Mouse (Mus musculus): ENCODE data around the gene Krtap24-1. TPM values are rescaled to one million over a fixed set of nuclear protein-coding genes. Genes with fewer than 3 reads are reported as not detected.

The Krtap24-1 gene
- polyA plus RNA-seq, 1 experiment: 0.06 TPM

DNA sequence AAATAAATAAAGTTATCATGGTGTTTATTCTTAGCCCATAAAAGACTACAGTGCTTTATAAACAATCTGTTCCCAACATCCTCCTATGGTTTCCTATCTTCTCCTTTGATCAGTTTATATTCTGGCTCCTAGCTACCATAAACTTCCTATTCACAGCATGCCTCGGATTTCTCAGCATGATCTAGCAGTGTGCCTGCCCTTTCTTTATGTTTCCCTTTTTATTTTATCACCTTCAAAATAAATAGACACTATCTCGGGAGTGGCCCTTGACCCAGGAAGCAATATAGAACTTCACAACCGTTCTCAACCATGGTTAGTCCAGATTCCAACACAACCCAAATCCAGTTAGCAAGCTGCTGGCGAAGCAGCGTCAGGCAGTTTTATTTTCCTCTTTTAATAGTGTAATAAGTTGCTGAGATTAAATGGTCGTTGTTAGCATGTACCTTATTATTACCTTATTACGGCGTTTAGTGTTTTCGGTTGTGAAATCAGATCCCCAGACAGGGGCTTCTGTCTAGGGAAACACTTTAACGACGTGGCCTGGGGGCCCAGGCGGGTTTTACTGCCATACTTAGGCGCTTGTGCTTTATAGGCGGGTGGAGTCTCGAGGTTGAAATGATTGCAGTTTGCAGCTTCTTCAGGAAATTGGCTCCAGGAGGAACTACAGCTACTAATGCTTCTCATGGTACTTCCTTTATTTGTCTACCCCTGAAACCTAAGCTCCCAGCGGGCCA lies 12.4 kb downstream of the Krtap24-1 start:
- Histone ChIP-seq H3K36me3 (ENCODE audit: control insufficient read depth, insufficient read depth, low read length) (no peaks in the 10 kb centered on the region), H3K27me3 (ENCODE audit: control insufficient read depth, insufficient read depth, low read length) (no peaks in the 10 kb centered on the region), H3K27ac (ENCODE audit: control insufficient read depth, insufficient read depth, low read depth, low read length) (no peak overlapping the region), H3K4me3 (ENCODE audit: control insufficient read depth, low read depth, low read length) (no peak overlapping the region), H3K4me1 (ENCODE audit: control insufficient read depth, insufficient read depth, low read length) (peaks cover 2% of the 10 kb centered on the region)
- no peak for TF ChIP-seq CTCF (IDR thresholded peaks at IDR 0.05; ENCODE audit: control insufficient read depth, insufficient read depth, insufficient replicate concordance, low read depth, low read length)
- no peak for TF ChIP-seq POLR2A (IDR thresholded peaks at IDR 0.05; ENCODE audit: control insufficient read depth, low read depth, low read length)

DNA sequence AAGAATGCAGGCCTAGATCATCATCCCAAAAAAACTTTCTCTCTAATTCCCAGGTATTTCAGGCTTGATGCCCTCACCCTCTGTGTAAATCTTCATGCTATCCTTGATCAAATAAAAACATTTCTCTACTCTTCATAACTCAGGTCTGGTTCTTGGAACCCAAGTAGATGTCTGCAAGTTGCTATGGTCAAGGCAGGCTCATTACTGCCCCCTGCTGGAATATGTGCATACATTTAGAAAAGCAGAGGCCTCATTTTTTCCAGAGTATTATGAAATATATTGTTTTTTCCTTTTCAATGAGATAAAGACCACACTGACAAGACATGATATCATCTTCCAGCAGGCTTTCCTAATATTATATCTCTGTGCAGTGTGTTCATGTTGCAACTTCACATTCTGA lies 19.3 kb downstream of the Krtap24-1 start:
- Histone ChIP-seq H3K27me3 (ENCODE audit: control insufficient read depth, insufficient read depth, low read length) (no peaks in the 10 kb centered on the region), H3K4me1 (ENCODE audit: control insufficient read depth, insufficient read depth, low read length) (no peaks in the 10 kb centered on the region), H3K36me3 (ENCODE audit: control insufficient read depth, insufficient read depth, low read length) (no peaks in the 10 kb centered on the region), H3K27ac (ENCODE audit: control insufficient read depth, insufficient read depth, low read depth, low read length) (no peak overlapping the region), H3K4me3 (ENCODE audit: control insufficient read depth, low read depth, low read length) (no peak overlapping the region)
- no peak for TF ChIP-seq POLR2A (IDR thresholded peaks at IDR 0.05; ENCODE audit: control insufficient read depth, low read depth, low read length)
- TF ChIP-seq CTCF (IDR thresholded peaks at IDR 0.05; ENCODE audit: control insufficient read depth, insufficient read depth, insufficient replicate concordance, low read depth, low read length): no peak

DNA sequence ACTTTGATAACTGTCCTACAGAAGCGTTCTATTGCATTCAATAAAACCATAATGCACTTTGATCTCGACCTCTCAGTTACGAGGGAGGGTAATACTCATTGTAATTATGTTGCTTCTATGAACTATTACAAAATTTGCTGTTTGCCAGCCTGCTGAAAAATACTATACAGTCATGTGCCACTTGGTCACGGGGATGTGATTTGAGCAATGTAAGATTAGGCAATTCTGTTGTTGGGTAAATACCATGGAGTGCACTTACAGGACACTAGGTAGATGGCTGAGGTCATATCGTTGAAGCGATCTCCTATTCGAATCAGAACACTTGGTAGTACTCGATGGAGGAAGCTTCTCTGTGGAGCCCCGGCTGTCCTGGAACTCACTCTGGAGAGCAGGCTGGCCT lies 28.7 kb downstream of the Krtap24-1 start:
- H3K27me3 ChIP-seq (ENCODE audit: control insufficient read depth, insufficient read depth, low read length): no peaks in the 10 kb centered on the region
- H3K4me1 ChIP-seq (ENCODE audit: control insufficient read depth, insufficient read depth, low read length): no peaks in the 10 kb centered on the region
- TF ChIP-seq CTCF (IDR thresholded peaks at IDR 0.05; ENCODE audit: control insufficient read depth, insufficient read depth, insufficient replicate concordance, low read depth, low read length) (no peak), POLR2A (IDR thresholded peaks at IDR 0.05; ENCODE audit: control insufficient read depth, low read depth, low read length) (no peak)
- no peak overlapping the region for H3K27ac ChIP-seq (ENCODE audit: control insufficient read depth, insufficient read depth, low read depth, low read length)
- H3K4me3 ChIP-seq (ENCODE audit: control insufficient read depth, low read depth, low read length): no peak overlapping the region
- H3K36me3 ChIP-seq (ENCODE audit: control insufficient read depth, insufficient read depth, low read length): no peaks in the 10 kb centered on the region

DNA sequence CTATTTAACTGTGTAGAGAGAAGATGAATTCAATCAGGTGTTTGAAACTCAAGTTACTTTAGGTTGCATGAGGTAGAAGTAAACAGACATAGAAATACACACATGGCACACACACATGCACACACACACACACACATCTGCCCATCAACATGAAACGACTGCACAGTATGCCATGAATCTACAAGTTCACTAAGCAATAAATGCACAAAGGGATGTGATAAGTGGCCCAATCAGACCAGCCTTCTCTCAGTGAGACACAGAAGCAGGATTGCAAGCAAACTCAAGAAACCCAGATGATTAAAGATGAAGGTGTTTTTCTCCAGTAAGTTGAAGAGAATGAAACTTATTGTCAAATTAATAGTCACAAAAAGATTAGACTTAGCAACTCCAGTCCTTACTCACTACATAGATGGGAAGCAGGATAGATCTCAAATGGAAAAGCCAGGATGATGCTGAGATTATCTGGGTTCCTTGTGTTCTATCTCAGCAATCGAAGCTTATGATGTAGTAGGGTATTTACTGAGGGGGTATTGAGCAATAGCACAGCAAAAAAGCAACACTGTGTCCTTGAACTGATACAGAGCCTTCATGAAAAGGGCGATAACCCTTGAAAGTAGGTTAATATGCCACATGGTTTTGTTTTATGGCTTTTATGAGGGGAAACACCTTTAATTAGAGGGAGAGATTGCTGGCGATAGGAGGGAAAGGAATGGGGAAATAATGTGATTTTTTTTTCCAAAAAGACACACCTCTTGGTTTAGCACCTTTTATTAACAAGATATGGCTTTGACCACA lies 36.0 kb downstream of the Krtap24-1 start:
- no peak overlapping the region for H3K4me3 ChIP-seq (ENCODE audit: control insufficient read depth, low read depth, low read length)
- H3K4me1 ChIP-seq (ENCODE audit: control insufficient read depth, insufficient read depth, low read length): no peaks in the 10 kb centered on the region
- no peak overlapping the region for H3K27ac ChIP-seq (ENCODE audit: control insufficient read depth, insufficient read depth, low read depth, low read length)
- H3K36me3 ChIP-seq (ENCODE audit: control insufficient read depth, insufficient read depth, low read length): no peaks in the 10 kb centered on the region
- no peak for TF ChIP-seq CTCF (IDR thresholded peaks at IDR 0.05; ENCODE audit: control insufficient read depth, insufficient read depth, insufficient replicate concordance, low read depth, low read length)
- no peak for TF ChIP-seq POLR2A (IDR thresholded peaks at IDR 0.05; ENCODE audit: control insufficient read depth, low read depth, low read length)
- H3K27me3 ChIP-seq (ENCODE audit: control insufficient read depth, insufficient read depth, low read length): no peaks in the 10 kb centered on the region

DNA sequence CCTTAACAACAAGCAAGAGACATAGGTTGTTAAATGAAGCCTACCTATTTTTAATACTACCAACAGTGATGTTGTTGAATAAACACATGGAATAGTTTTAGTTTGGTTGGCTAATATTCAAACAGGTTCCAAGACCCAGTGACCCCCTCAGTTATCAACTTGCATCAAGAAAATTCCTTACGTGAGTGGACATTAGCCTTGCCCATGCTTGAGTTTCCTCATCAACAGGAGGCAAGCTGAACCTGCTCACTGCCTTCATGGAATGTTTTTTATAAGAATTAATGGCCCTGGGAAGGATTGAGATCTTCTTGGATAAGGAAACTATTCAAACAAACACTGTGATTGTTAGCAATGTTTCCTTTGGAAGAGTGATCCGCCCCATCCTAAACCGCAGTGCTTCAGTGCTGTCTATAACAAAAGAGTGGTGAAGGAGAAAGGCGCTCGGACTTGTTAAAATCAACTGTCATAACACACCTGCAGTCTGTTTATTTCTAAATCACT lies 39.1 kb downstream of the Krtap24-1 start:
- no peak overlapping the region for H3K4me3 ChIP-seq (ENCODE audit: control insufficient read depth, low read depth, low read length)
- H3K36me3 ChIP-seq (ENCODE audit: control insufficient read depth, insufficient read depth, low read length): no peaks in the 10 kb centered on the region
- no peak overlapping the region for H3K27ac ChIP-seq (ENCODE audit: control insufficient read depth, insufficient read depth, low read depth, low read length)
- no peaks in the 10 kb centered on the region for H3K27me3 ChIP-seq (ENCODE audit: control insufficient read depth, insufficient read depth, low read length)
- no peaks in the 10 kb centered on the region for H3K4me1 ChIP-seq (ENCODE audit: control insufficient read depth, insufficient read depth, low read length)
- TF ChIP-seq CTCF (IDR thresholded peaks at IDR 0.05; ENCODE audit: control insufficient read depth, insufficient read depth, insufficient replicate concordance, low read depth, low read length) (no peak), POLR2A (IDR thresholded peaks at IDR 0.05; ENCODE audit: control insufficient read depth, low read depth, low read length) (no peak)

DNA sequence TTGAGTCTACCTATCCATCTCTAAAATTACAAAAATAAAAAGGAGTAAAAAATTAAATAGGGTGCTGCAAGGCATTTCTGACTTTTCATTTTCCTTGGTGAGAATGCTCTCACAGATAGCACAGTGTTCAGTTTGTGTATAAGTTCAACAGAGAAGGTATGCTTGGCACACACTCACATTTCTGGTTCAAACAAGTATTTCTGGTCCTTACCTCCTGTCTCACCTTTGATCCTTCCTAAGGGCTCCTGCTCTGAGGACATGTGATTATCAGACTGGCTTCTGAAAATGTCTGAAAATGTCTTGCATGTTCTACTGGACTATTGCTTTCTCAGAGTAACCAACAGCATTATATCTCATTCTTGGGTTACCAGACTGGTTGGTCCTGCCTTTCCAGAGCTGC lies 41.9 kb downstream of the Krtap24-1 start:
- H3K27me3 ChIP-seq (ENCODE audit: control insufficient read depth, insufficient read depth, low read length): no peaks in the 10 kb centered on the region
- H3K4me3 ChIP-seq (ENCODE audit: control insufficient read depth, low read depth, low read length): no peak overlapping the region
- no peak for TF ChIP-seq CTCF (IDR thresholded peaks at IDR 0.05; ENCODE audit: control insufficient read depth, insufficient read depth, insufficient replicate concordance, low read depth, low read length)
- TF ChIP-seq POLR2A (IDR thresholded peaks at IDR 0.05; ENCODE audit: control insufficient read depth, low read depth, low read length): no peak
- H3K4me1 ChIP-seq (ENCODE audit: control insufficient read depth, insufficient read depth, low read length): no peaks in the 10 kb centered on the region
- no peak overlapping the region for H3K27ac ChIP-seq (ENCODE audit: control insufficient read depth, insufficient read depth, low read depth, low read length)
- no peaks in the 10 kb centered on the region for H3K36me3 ChIP-seq (ENCODE audit: control insufficient read depth, insufficient read depth, low read length)

DNA sequence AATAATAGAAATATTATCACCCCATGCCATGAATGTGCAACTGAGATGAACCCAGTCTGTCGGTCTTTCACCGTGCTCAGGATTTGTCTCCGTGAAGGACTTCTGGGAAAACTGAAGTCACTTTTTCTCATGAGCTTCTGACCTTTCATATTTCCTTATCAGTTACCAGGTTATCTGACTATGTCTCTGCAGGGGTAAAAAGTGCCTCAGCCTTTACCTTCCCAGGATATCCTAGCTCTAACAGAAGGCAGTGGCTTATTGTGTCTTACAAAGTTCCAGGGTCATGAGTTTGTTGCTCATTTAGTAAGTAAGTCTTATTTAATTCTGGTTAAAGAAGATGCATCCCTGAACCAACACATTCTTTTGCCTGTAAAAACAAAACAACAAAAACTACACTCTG lies 42.3 kb downstream of the Krtap24-1 start:
- H3K4me3 ChIP-seq (ENCODE audit: control insufficient read depth, low read depth, low read length): no peak overlapping the region
- TF ChIP-seq POLR2A (IDR thresholded peaks at IDR 0.05; ENCODE audit: control insufficient read depth, low read depth, low read length) (no peak), CTCF (IDR thresholded peaks at IDR 0.05; ENCODE audit: control insufficient read depth, insufficient read depth, insufficient replicate concordance, low read depth, low read length) (no peak)
- H3K27me3 ChIP-seq (ENCODE audit: control insufficient read depth, insufficient read depth, low read length): no peaks in the 10 kb centered on the region
- H3K4me1 ChIP-seq (ENCODE audit: control insufficient read depth, insufficient read depth, low read length): no peaks in the 10 kb centered on the region
- H3K36me3 ChIP-seq (ENCODE audit: control insufficient read depth, insufficient read depth, low read length): no peaks in the 10 kb centered on the region
- no peak overlapping the region for H3K27ac ChIP-seq (ENCODE audit: control insufficient read depth, insufficient read depth, low read depth, low read length)

Measured in testis, adult 2 months (tissue).